Mouse (Mus musculus): ENCODE measurements around the gene Socs1. TPM values are rescaled to one million over a fixed set of nuclear protein-coding genes. Genes with fewer than 3 reads are reported as not detected.

Gene Socs1
- total and polyA plus RNA-seq, 2 experiments from 2014 or later, result 4.8 to 5.8 TPM

DNA sequence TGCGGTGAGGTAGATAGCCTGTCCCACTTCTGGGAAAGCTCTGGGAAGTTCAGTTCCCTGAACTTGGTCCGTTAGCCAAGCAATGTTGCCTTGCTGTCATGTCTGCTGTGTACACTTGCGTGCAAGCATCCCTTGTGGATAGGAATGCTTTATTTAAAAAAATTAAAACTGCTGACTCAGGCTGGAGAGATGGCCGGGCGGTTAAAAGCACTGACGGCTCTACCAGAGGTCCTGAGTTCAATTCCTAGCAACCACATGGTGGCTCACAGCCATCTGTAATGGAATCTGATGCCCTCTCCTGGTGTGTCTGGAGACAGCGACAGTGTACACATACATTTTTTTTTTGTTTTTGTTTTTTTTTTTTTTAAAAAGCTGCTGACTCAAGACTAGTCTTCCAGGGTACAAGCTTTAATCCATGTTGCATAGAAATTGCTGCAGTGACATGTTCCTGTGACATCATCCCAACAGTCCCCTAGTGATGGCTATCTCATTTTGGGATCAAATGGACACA, 2.3 kb upstream of the Socs1 start:
- no peaks in the 10 kb centered on the region for H3K36me3 ChIP-seq (ENCODE audit: insufficient read depth, low read length)
- H3K9ac ChIP-seq (replicated peaks; ENCODE audit: low read length), result no peak overlapping the region
- no peak overlapping the region for H3K27ac ChIP-seq
- DNase-seq (ENCODE audit: low spot score) (no peak), ATAC-seq (no peak)
- H3K9me3 ChIP-seq (ENCODE audit: low read length), result no peaks in the 10 kb centered on the region
- H3K4me2 ChIP-seq (ENCODE audit: low read depth, low read length), result no peak overlapping the region
- H3K4me1 ChIP-seq (ENCODE audit: insufficient read depth, low read length), result peaks cover 7% of the 10 kb centered on the region
- no peak overlapping the region for H3K4me3 ChIP-seq (ENCODE audit: low read length)
- H3K27me3 ChIP-seq (ENCODE audit: insufficient read depth, low read length), result no peaks in the 10 kb centered on the region
- WGBS, result 76% methylated on average over 7 of the region's 7 CpGs
- 0 out of 2 replicates have a peak, but pooled peaks have one; percentile 22 for TF ChIP-seq CTCF (IDR thresholded peaks at IDR 0.05; ENCODE audit: low read depth)

DNA sequence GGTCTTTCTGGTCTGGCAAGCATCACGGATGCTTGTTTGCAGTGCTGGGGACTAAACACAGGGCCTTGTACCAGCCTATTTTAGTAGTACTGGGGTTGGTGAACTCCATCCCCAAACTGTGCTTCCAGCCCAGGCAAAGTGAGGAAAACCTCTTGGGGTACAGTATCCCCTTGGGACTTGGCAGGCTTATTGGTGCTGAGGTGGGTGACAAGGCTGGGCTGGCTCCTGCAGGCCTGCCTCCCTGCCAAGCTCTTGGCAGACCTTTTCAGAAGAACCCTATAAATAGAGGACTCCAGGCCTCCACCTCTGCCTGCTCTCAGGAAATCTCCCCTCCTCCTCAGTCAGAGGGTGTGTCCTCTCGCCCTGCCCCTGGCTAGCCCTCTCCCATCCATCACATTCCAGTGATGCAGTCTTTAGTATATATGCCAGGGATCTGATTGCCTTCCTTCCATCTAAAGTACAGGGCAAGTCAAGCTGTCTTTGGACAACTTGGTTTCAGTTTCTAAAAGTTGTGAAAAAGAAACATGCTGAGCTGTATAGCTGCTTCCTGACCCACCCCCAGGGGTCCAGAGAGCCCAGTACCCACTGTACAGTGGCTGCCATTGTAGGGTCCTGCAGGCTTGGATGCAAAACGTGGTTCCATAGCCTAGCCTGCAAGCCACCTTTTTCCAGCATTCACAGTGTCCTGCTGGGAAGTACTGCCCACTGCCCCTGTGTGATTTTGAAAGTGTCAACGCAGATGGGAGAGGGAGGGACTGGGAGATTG, 1.6 kb upstream of the Socs1 start:
- H3K9ac ChIP-seq (replicated peaks; ENCODE audit: low read length), result no peak overlapping the region
- peaks cover 7% of the 10 kb centered on the region for H3K4me1 ChIP-seq (ENCODE audit: insufficient read depth, low read length)
- no peak overlapping the region for H3K4me3 ChIP-seq (ENCODE audit: low read length)
- no peak overlapping the region for H3K27ac ChIP-seq
- no peaks in the 10 kb centered on the region for H3K9me3 ChIP-seq (ENCODE audit: low read length)
- ATAC-seq (no peak), DNase-seq (ENCODE audit: low spot score) (no peak)
- 55% methylated on average over 4 of the region's 4 CpGs for WGBS
- H3K36me3 ChIP-seq (ENCODE audit: insufficient read depth, low read length), result no peaks in the 10 kb centered on the region
- no peak for TF ChIP-seq CTCF (IDR thresholded peaks at IDR 0.05; ENCODE audit: low read depth)
- H3K4me2 ChIP-seq (ENCODE audit: low read depth, low read length), result no peak overlapping the region
- H3K27me3 ChIP-seq (ENCODE audit: insufficient read depth, low read length), result no peaks in the 10 kb centered on the region

GRCm38 (mm10) chr16:10786288-10786687, 952 bp upstream of the Socs1 start:
- DNase-seq (ENCODE audit: low spot score), result peak; percentile 95
- H3K4me1 ChIP-seq (ENCODE audit: insufficient read depth, low read length), result peaks cover 7% of the 10 kb centered on the region
- peak; percentile 90 for TF ChIP-seq CTCF (IDR thresholded peaks at IDR 0.05; ENCODE audit: low read depth)
- peak; percentile 48 for ATAC-seq
- H3K9me3 ChIP-seq (ENCODE audit: low read length), result no peaks in the 10 kb centered on the region
- no peaks in the 10 kb centered on the region for H3K36me3 ChIP-seq (ENCODE audit: insufficient read depth, low read length)
- no peaks in the 10 kb centered on the region for H3K27me3 ChIP-seq (ENCODE audit: insufficient read depth, low read length)
- peak overlapping the region; percentile 90 for H3K27ac ChIP-seq
- H3K4me3 ChIP-seq (ENCODE audit: low read length), result peak overlapping the region; percentile 74
- 1% methylated on average over 9 of the region's 9 CpGs for WGBS
- peak overlapping the region; percentile 80 for H3K9ac ChIP-seq (replicated peaks; ENCODE audit: low read length)
- peak overlapping the region; percentile 99 for H3K4me2 ChIP-seq (ENCODE audit: low read depth, low read length)

GRCm38 (mm10) chr16:10784793-10785370, 454 bp downstream of the Socs1 start:
- ATAC-seq, result peak; percentile 85
- Histone ChIP-seq H3K9me3 (ENCODE audit: low read length) (no peaks in the 10 kb centered on the region), H3K4me3 (ENCODE audit: low read length) (peak overlapping the region; percentile 74), H3K9ac (replicated peaks; ENCODE audit: low read length) (peak overlapping the region; percentile 80), H3K27ac (peak overlapping the region; percentile 90), H3K4me2 (ENCODE audit: low read depth, low read length) (peak overlapping the region; percentile 99), H3K27me3 (ENCODE audit: insufficient read depth, low read length) (no peaks in the 10 kb centered on the region), H3K4me1 (ENCODE audit: insufficient read depth, low read length) (peaks cover 7% of the 10 kb centered on the region), H3K36me3 (ENCODE audit: insufficient read depth, low read length) (no peaks in the 10 kb centered on the region)
- peak; percentile 93 for DNase-seq (ENCODE audit: low spot score)
- WGBS, result under 1% methylated on average over 52 of the region's 55 CpGs
- TF ChIP-seq CTCF (IDR thresholded peaks at IDR 0.05; ENCODE audit: low read depth), result peak; percentile 75

- Histone ChIP-seq H3K9ac (replicated peaks; ENCODE audit: low read length) (peak overlapping the region; percentile 80), H3K4me2 (ENCODE audit: low read depth, low read length) (peak overlapping the region; percentile 99), H3K36me3 (ENCODE audit: insufficient read depth, low read length) (no peaks in the 10 kb centered on the region), H3K4me1 (ENCODE audit: insufficient read depth, low read length) (peaks cover 7% of the 10 kb centered on the region), H3K9me3 (ENCODE audit: low read length) (no peaks in the 10 kb centered on the region), H3K27ac (peak overlapping the region; percentile 90), H3K4me3 (ENCODE audit: low read length) (peak overlapping the region; percentile 74), H3K27me3 (ENCODE audit: insufficient read depth, low read length) (no peaks in the 10 kb centered on the region)
- ATAC-seq, result no peak; the same call in 1 of the 2 replicates
- DNase-seq (ENCODE audit: low spot score), result peak; percentile 71
- 0 out of 2 replicates have a peak, but pooled peaks have one; percentile 4 for TF ChIP-seq CTCF (IDR thresholded peaks at IDR 0.05; ENCODE audit: low read depth)
- 3% methylated on average over 75 of the region's 81 CpGs for WGBS
These were observed 1.2 kb downstream of the Socs1 start for GRCm38 (mm10) chr16:10783883-10784792.

DNA sequence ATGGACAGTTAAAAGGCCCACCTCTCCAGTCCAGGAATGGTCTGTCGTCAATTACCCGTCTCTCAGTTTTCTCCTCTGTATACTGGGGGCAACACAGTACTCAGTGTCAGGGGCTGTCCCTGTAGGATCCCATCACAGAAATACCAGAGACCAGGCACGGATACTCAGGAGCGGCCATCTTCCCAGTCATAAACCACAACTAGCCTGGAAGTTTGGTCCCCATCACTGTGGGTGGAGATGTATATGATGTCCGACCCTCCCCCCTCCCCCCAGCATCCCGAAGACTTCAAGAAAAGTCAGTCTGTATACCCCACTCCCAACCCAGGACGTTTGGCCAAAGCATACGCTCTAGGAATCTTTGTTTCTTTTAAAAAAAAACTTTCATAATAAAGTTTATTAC, 1.9 kb downstream of the Socs1 start:
- peak overlapping the region; percentile 74 for H3K4me3 ChIP-seq (ENCODE audit: low read length)
- H3K9ac ChIP-seq (replicated peaks; ENCODE audit: low read length), result no peak overlapping the region

More for the DNA sequence above, 1.9 kb downstream of the Socs1 start:
- no peaks in the 10 kb centered on the region for H3K27me3 ChIP-seq (ENCODE audit: insufficient read depth, low read length)
- DNase-seq (ENCODE audit: low spot score), result no peak
- WGBS, result 69% methylated on average over 8 of the region's 8 CpGs
- no peaks in the 10 kb centered on the region for H3K9me3 ChIP-seq (ENCODE audit: low read length)
- peak overlapping the region; percentile 99 for H3K4me2 ChIP-seq (ENCODE audit: low read depth, low read length)
- H3K27ac ChIP-seq, result no peak overlapping the region
- no peaks in the 10 kb centered on the region for H3K36me3 ChIP-seq (ENCODE audit: insufficient read depth, low read length)
- no peak for TF ChIP-seq CTCF (IDR thresholded peaks at IDR 0.05; ENCODE audit: low read depth)
- no peak for ATAC-seq
- peaks cover 7% of the 10 kb centered on the region for H3K4me1 ChIP-seq (ENCODE audit: insufficient read depth, low read length)

Data from hindbrain, postnatal 0 days (tissue).